Mouse (Mus musculus): Measurements from ENCODE around the gene Ccpg1.
A peak's percentile ranks its signal among the peaks of the same experiment; 100 is the strongest.

The Ccpg1 gene

GRCm38 (mm10) chr9:72996167-72996566 lies 10.9 kb downstream of the Ccpg1 start:
- no peak for DNase-seq (ENCODE audit: low read depth)

GRCm38 (mm10) chr9:72996806-72997205 lies 11.6 kb downstream of the Ccpg1 start:
- DNase-seq (ENCODE audit: low read depth), result no peak

- peak; percentile 32 for DNase-seq (ENCODE audit: low read depth)
Measured at GRCm38 (mm10) chr9:73000487-73000886, 15.3 kb downstream of the Ccpg1 start.

- DNase-seq (ENCODE audit: low read depth), result no peak
Measured at GRCm38 (mm10) chr9:73001314-73002011, 16.2 kb downstream of the Ccpg1 start.

GRCm38 (mm10) chr9:73002177-73002576 lies 16.9 kb downstream of the Ccpg1 start:
- no peak for DNase-seq (ENCODE audit: low read depth)

- no peak for DNase-seq (ENCODE audit: low read depth)
Measured at GRCm38 (mm10) chr9:73004076-73004475, 18.8 kb downstream of the Ccpg1 start.

- DNase-seq (ENCODE audit: low read depth), result no peak
Measured at GRCm38 (mm10) chr9:73005106-73005505, 19.9 kb downstream of the Ccpg1 start.

GRCm38 (mm10) chr9:73006175-73006574 lies 20.9 kb downstream of the Ccpg1 start:
- peak; percentile 26 for DNase-seq (ENCODE audit: low read depth)

- peak; percentile 49 for DNase-seq (ENCODE audit: low read depth)
Measured at GRCm38 (mm10) chr9:73008384-73008783, 23.2 kb downstream of the Ccpg1 start.

- DNase-seq (ENCODE audit: low read depth), result no peak
Measured at GRCm38 (mm10) chr9:73012629-73013028, 27.4 kb downstream of the Ccpg1 start.

GRCm38 (mm10) chr9:73014724-73015123 lies 29.5 kb downstream of the Ccpg1 start:
- DNase-seq (ENCODE audit: low read depth), result no peak

GRCm38 (mm10) chr9:73019841-73020240 lies 34.6 kb downstream of the Ccpg1 start:
- DNase-seq (ENCODE audit: low read depth), result no peak

GRCm38 (mm10) chr9:73020566-73021097 lies 35.4 kb downstream of the Ccpg1 start:
- no peak for DNase-seq (ENCODE audit: low read depth)

- no peak for DNase-seq (ENCODE audit: low read depth)
Measured at GRCm38 (mm10) chr9:73025818-73026636, 40.8 kb downstream of the Ccpg1 start.

GRCm38 (mm10) chr9:73030443-73030842 lies 45.2 kb downstream of the Ccpg1 start:
- DNase-seq (ENCODE audit: low read depth), result peak; percentile 50

- DNase-seq (ENCODE audit: low read depth), result no peak
Measured at GRCm38 (mm10) chr9:73031421-73031820, 46.2 kb downstream of the Ccpg1 start.

- no peak for DNase-seq (ENCODE audit: low read depth)
Measured at GRCm38 (mm10) chr9:73033406-73033805, 48.2 kb downstream of the Ccpg1 start.

GRCm38 (mm10) chr9:73039222-73039945 lies 54.2 kb downstream of the Ccpg1 start:
- DNase-seq (ENCODE audit: low read depth), result peak; percentile 90

GRCm38 (mm10) chr9:73040080-73040479 lies 54.9 kb downstream of the Ccpg1 start, which contains the start of gene Pigb:
Pigb (minus strand) TSS chr9:73040378.
- DNase-seq (ENCODE audit: low read depth), result no peak

- peak; percentile 89 for DNase-seq (ENCODE audit: low read depth)
Measured at GRCm38 (mm10) chr9:73044146-73045079, 59.2 kb downstream of the Ccpg1 start, which contains the start of gene Rab27a. Rab27a (plus strand) TSS chr9:73044854.

- DNase-seq (ENCODE audit: low read depth), result peak; percentile 8
Measured at GRCm38 (mm10) chr9:73045204-73045603, 60.0 kb downstream of the Ccpg1 start.
